Mouse (Mus musculus): Measurements from ENCODE around the gene Gm4884.
"Not testable (repeated sequence)": the region's sequence is repeated elsewhere in the genome, so short reads cannot be mapped to it uniquely, and the experiment has no call there.

Gm4884 gene

DNA sequence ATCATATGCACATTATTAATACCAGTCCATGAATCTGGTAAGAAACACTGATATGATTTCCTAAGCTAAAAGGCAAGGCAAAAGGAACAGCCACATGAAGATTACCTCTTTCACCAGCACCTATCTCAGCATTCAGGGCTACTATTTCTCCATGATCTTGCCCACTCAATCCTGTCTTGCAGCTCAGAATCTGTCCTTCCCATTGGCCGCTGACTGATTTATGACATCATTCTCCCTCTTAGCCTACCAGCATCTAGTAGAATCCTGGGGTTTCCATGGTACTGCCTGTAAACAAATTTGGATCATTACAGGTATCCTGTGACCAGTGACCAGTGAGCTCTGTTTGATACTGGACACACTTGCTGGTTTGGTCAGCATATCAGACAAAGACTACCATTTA is at the start of gene Gm4884:
Gm4884 (plus strand) TSS at position 301 of the 400 bp plus-strand sequence.
- not testable (repeated sequence) for DNase-seq

DNA sequence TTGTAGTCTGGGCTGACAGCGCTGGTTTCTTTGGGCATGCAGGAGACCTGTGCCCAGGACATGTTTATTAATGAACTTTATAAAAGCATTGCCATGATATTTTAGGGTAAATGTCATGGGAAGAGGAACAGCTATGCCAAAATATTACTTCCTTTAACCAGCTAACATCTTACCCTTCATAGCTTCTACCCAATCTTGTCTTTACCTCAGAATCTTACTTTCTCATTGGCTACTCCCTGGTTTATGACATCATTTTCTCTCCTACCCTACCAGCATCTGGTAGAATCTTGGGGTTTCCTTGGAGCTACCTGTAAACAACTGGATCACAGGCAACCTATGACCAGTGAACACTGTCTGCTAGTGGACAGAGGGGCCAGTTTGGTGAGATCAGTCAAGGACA is 45.3 kb upstream of the Gm4884 start, which contains the start of gene 4930433I11Rik:
4930433I11Rik (plus strand) TSS at position 301 of the 400 bp plus-strand sequence.
- no peak for DNase-seq

GRCm38 (mm10) chr7:41044058-41044457 is 11.5 kb downstream of the Gm4884 start:
- DNase-seq: not testable (repeated sequence)
